Mouse (Mus musculus): ENCODE data around the gene Cdcp2.

Gene Cdcp2

GRCm38 (mm10) chr4:107096841-107097373 lies at the start of gene Cdcp2:
Gene Cdcp2 (plus strand): TSS chr4:107096891.
- DNase-seq, result no peak

GRCm38 (mm10) chr4:107047806-107048205 lies 48.9 kb upstream of the Cdcp2 start:
- DNase-seq, result no peak

- no peak for DNase-seq
Measured at GRCm38 (mm10) chr4:107048568-107049162, 48.0 kb upstream of the Cdcp2 start.

- no peak for DNase-seq
Measured at GRCm38 (mm10) chr4:107051889-107052288, 44.8 kb upstream of the Cdcp2 start.

GRCm38 (mm10) chr4:107052962-107053553 lies 43.6 kb upstream of the Cdcp2 start:
- peak; percentile 3 to 6 for DNase-seq

GRCm38 (mm10) chr4:107056088-107056487 lies 40.6 kb upstream of the Cdcp2 start:
- DNase-seq, result no peak

- DNase-seq, result no peak
Measured at GRCm38 (mm10) chr4:107058346-107058745, 38.3 kb upstream of the Cdcp2 start.

GRCm38 (mm10) chr4:107058781-107059180 lies 37.9 kb upstream of the Cdcp2 start:
- no peak for DNase-seq

- no peak for DNase-seq
Measured at GRCm38 (mm10) chr4:107061560-107061959, 35.1 kb upstream of the Cdcp2 start.

GRCm38 (mm10) chr4:107063214-107063613 lies 33.5 kb upstream of the Cdcp2 start:
- no peak for DNase-seq

- DNase-seq, result no peak
Measured at GRCm38 (mm10) chr4:107064394-107065098, 32.1 kb upstream of the Cdcp2 start.

- DNase-seq, result peak; percentile 96 to 97
Measured at GRCm38 (mm10) chr4:107066252-107067124, 30.2 kb upstream of the Cdcp2 start, which contains the start of the genes Mrpl37 and Cyb5rl. Gene Mrpl37 (minus strand): TSS chr4:107066868. Gene Cyb5rl (plus strand): TSS chr4:107066988.

GRCm38 (mm10) chr4:107067151-107067840 lies 29.4 kb upstream of the Cdcp2 start:
- no peak for DNase-seq

GRCm38 (mm10) chr4:107072343-107072742 lies 24.3 kb upstream of the Cdcp2 start:
- DNase-seq, result no peak

GRCm38 (mm10) chr4:107075456-107075855 lies 21.2 kb upstream of the Cdcp2 start:
- DNase-seq, result no peak

- DNase-seq, result no peak
Measured at GRCm38 (mm10) chr4:107078894-107079293, 17.8 kb upstream of the Cdcp2 start.

GRCm38 (mm10) chr4:107079716-107080115 lies 17.0 kb upstream of the Cdcp2 start:
- no peak for DNase-seq

GRCm38 (mm10) chr4:107082185-107082584 lies 14.5 kb upstream of the Cdcp2 start:
- no peak for DNase-seq

- no peak for DNase-seq
Measured at GRCm38 (mm10) chr4:107083126-107083525, 13.6 kb upstream of the Cdcp2 start.

- DNase-seq, result no peak
Measured at GRCm38 (mm10) chr4:107084343-107084742, 12.3 kb upstream of the Cdcp2 start.

GRCm38 (mm10) chr4:107084858-107085257 lies 11.8 kb upstream of the Cdcp2 start:
- DNase-seq, result no peak

GRCm38 (mm10) chr4:107091696-107092095 lies 5.0 kb upstream of the Cdcp2 start:
- DNase-seq, result no peak

Data from B cell, adult 2 months (primary cell).